Mouse (Mus musculus) intestine, postnatal 0 days (tissue): ENCODE measurements around the gene Ntng2. TPM values are rescaled to one million over a fixed set of nuclear protein-coding genes. Genes with fewer than 3 reads are reported as not detected.

ENCODE experiments used
- ATAC-seq: fragments of 200-750 bp; cut with Nextera tagmentation; 2 replicates; pipeline ENCODE4 v1.8.0; 2017; ENCODE audit warnings: mild to moderate bottlenecking, moderate TSS enrichment, moderate library complexity
- H3K27ac ChIP-seq: fragments of 300-500 bp; sonication (generic); 2 replicates; pipeline ENCODE4 v1.5.1; 2014; ENCODE audit warnings: mild to moderate bottlenecking, low read depth, low read length, moderate library complexity
- H3K27me3 ChIP-seq: fragments of 300-500 bp; sonication (generic); replicated peaks from 2 replicates; pipeline ENCODE4 v1.6.1; 2014; ENCODE audit warnings: low read length, mixed read lengths; ENCODE audit not compliant: control insufficient read depth, insufficient read depth
- H3K36me3 ChIP-seq: fragments of 300-500 bp; sonication (generic); 2 replicates; pipeline ENCODE4 v1.6.1; 2014; ENCODE audit warnings: mild to moderate bottlenecking, moderate library complexity; ENCODE audit not compliant: control insufficient read depth, insufficient read depth
- H3K4me1 ChIP-seq: fragments of 300-500 bp; sonication (generic); replicated peaks from 2 replicates; pipeline ENCODE4 v1.6.1; 2014; ENCODE audit warnings: antibody characterized with exemption, low read length, mixed read lengths; ENCODE audit not compliant: control insufficient read depth, insufficient read depth
- H3K4me2 ChIP-seq: fragments of 300-500 bp; sonication (generic); replicated peaks from 2 replicates; pipeline ENCODE4 v1.6.1; 2014; ENCODE audit warnings: low read depth, mild to moderate bottlenecking, moderate library complexity
- H3K4me3 ChIP-seq: fragments of 300-500 bp; sonication (generic); 2 replicates; pipeline ENCODE4 v1.5.1; 2014; ENCODE audit warnings: low read depth, low read length
- H3K9ac ChIP-seq: fragments of 300-500 bp; sonication (generic); 2 replicates; pipeline ENCODE4 v1.6.1; 2014; ENCODE audit warnings: mild to moderate bottlenecking, low read depth, low read length
- H3K9me3 ChIP-seq: fragments of 300-500 bp; sonication (generic); 2 replicates; pipeline ENCODE4 v1.6.1; 2016; ENCODE audit warnings: mixed run types; ENCODE audit not compliant: control insufficient read depth
- CTCF ChIP-seq: sonication (generic); IDR thresholded peaks from 2 replicates; pipeline ENCODE4 v1.5.1; 2016; ENCODE audit warnings: low read depth, mild to moderate bottlenecking, control low read depth, antibody characterized with exemption, moderate library complexity
- WGBS: fragments of 180-500 bp; shearing (Covaris S2); extraction: QIAGEN DNeasy Blood & Tissue Kit; methylation state at CpG from one replicate; pipeline ENCODE4 v1.1.7; 2014; 5-methylcytosine and 5-hydroxymethylcytosine counted together
- polyA plus RNA-seq: library from polyadenylated mRNA; unstranded; fragments of >200 nt; fragmentation: Nextera tagmentation; extraction: Ambion mirVana; gene quantifications from 2 replicates; pipeline ENCODE4 v1.2.1, GENCODE M21; 2015

Ntng2 gene
- polyA plus RNA-seq, 1 experiment from 2014 or later = 0.21 TPM

GRCm38 (mm10) chr2:29266810-29267209, 14.0 kb upstream of the Ntng2 start:
- Histone ChIP-seq H3K4me3 (no peak overlapping the region), H3K27me3 (no peaks in the 10 kb centered on the region), H3K36me3 (no peaks in the 10 kb centered on the region), H3K4me2 (no peak overlapping the region), H3K27ac (no peak overlapping the region), H3K4me1 (no peaks in the 10 kb centered on the region), H3K9ac (no peak overlapping the region), H3K9me3 (no peaks in the 10 kb centered on the region)
- no peak for ATAC-seq
- TF ChIP-seq CTCF = no peak
- 48% methylated on average over 4 of the region's 4 CpGs for WGBS

- no peaks in the 10 kb centered on the region for H3K9me3 ChIP-seq
- ATAC-seq = no peak
- H3K9ac ChIP-seq = no peak overlapping the region
- H3K4me2 ChIP-seq = no peak overlapping the region
- H3K4me1 ChIP-seq = no peaks in the 10 kb centered on the region
- WGBS = 69% methylated on average over 6 of the region's 6 CpGs
- H3K36me3 ChIP-seq = no peaks in the 10 kb centered on the region
- peak; percentile 56 for TF ChIP-seq CTCF
- 0 out of 2 replicates have a peak, but pooled peaks cover 6% of the 10 kb centered on the region for H3K27me3 ChIP-seq
- no peak overlapping the region for H3K27ac ChIP-seq
- no peak overlapping the region for H3K4me3 ChIP-seq
Observed at GRCm38 (mm10) chr2:29262436-29262915, 9.7 kb upstream of the Ntng2 start.

- WGBS = 60% methylated on average over 6 of the region's 6 CpGs
Observed at GRCm38 (mm10) chr2:29261126-29261525, 8.3 kb upstream of the Ntng2 start.

GRCm38 (mm10) chr2:29253205-29253865, 530 bp upstream of the Ntng2 start:
- peak overlapping the region; percentile 40; the same call in 1 of the 2 replicates for H3K9ac ChIP-seq
- H3K27ac ChIP-seq = no peak overlapping the region
- peaks cover 73% of the 10 kb centered on the region for H3K27me3 ChIP-seq
- peaks cover 10% of the 10 kb centered on the region; the same call in 1 of the 2 replicates for H3K4me1 ChIP-seq
- ATAC-seq = no peak
- H3K4me2 ChIP-seq = peak overlapping the region; percentile 96
- peak; percentile 51 for TF ChIP-seq CTCF
- 4% methylated on average over 21 of the region's 22 CpGs for WGBS
- H3K9me3 ChIP-seq = no peaks in the 10 kb centered on the region
- H3K36me3 ChIP-seq = no peaks in the 10 kb centered on the region
- peak overlapping the region; percentile 66 for H3K4me3 ChIP-seq

More at GRCm38 (mm10) chr2:29261126-29261525, 8.3 kb upstream of the Ntng2 start:
- TF ChIP-seq CTCF = no peak
- H3K9ac ChIP-seq = no peak overlapping the region
- no peaks in the 10 kb centered on the region for H3K36me3 ChIP-seq
- H3K4me3 ChIP-seq = no peak overlapping the region
- 0 out of 2 replicates have a peak, but pooled peaks cover 11% of the 10 kb centered on the region for H3K27me3 ChIP-seq
- no peak for ATAC-seq
- H3K27ac ChIP-seq = no peak overlapping the region
- H3K4me1 ChIP-seq = no peaks in the 10 kb centered on the region
- no peak overlapping the region for H3K4me2 ChIP-seq
- H3K9me3 ChIP-seq = no peaks in the 10 kb centered on the region

- peak overlapping the region; percentile 40 for H3K9ac ChIP-seq
- no peaks in the 10 kb centered on the region for H3K36me3 ChIP-seq
- peak overlapping the region; percentile 96 for H3K4me2 ChIP-seq
- TF ChIP-seq CTCF = peak; percentile 42
- under 1% methylated on average over 49 of the region's 49 CpGs for WGBS
- peaks cover 10% of the 10 kb centered on the region; the same call in 1 of the 2 replicates for H3K4me1 ChIP-seq
- H3K9me3 ChIP-seq = no peaks in the 10 kb centered on the region
- H3K27ac ChIP-seq = no peak overlapping the region
- H3K27me3 ChIP-seq = peaks cover 82% of the 10 kb centered on the region
- ATAC-seq = no peak
- H3K4me3 ChIP-seq = peak overlapping the region; percentile 66
Observed at GRCm38 (mm10) chr2:29252059-29252598, 676 bp downstream of the Ntng2 start.

GRCm38 (mm10) chr2:29251095-29252058, 1.4 kb downstream of the Ntng2 start:
- WGBS = 1% methylated on average over 61 of the region's 61 CpGs
- peak; percentile 7; the same call in 1 of the 2 replicates for ATAC-seq

More at GRCm38 (mm10) chr2:29251095-29252058, 1.4 kb downstream of the Ntng2 start:
- no peak for TF ChIP-seq CTCF
- no peaks in the 10 kb centered on the region for H3K36me3 ChIP-seq
- H3K4me3 ChIP-seq = peak overlapping the region; percentile 66
- H3K9ac ChIP-seq = 0 out of 2 replicates have a peak overlapping the region, but pooled peaks have one; percentile 40
- peaks cover 10% of the 10 kb centered on the region; the same call in 1 of the 2 replicates for H3K4me1 ChIP-seq
- peaks cover 86% of the 10 kb centered on the region for H3K27me3 ChIP-seq
- no peaks in the 10 kb centered on the region for H3K9me3 ChIP-seq
- H3K4me2 ChIP-seq = peak overlapping the region; percentile 96
- no peak overlapping the region for H3K27ac ChIP-seq
